Mouse (Mus musculus): ENCODE data around the gene Zfp646.

GRCm38 (mm10) chr7:127898179-127898956 lies 22.3 kb downstream of the Zfp646 start:
- TF ChIP-seq CTCF (IDR thresholded peaks at IDR 0.05) (no peak), EP300 (IDR thresholded peaks at IDR 0.05) (no peak)
